Mouse (Mus musculus) monocyte, adult 5-6 weeks (primary cell): ENCODE measurements around the gene Ccdc175. TPM values are rescaled to one million over a fixed set of nuclear protein-coding genes. Genes with fewer than 3 reads are reported as not detected.

Source experiments
- ATAC-seq: fragments of 153-309, 156-312 bp; replicated peaks from 2 replicates; pipeline ENCODE4 v1.8.0; 2017; ENCODE audit warnings: mild to moderate bottlenecking; ENCODE audit not compliant: low TSS enrichment, insufficient number of reproducible peaks, severe bottlenecking, poor library complexity, low FRiP score
- total RNA-seq: library from RNA; stranded (forward); fragments of 200-1000, 200-491, 200-594 nt; gene quantifications from 3 replicates; pipeline ENCODE4 v1.2.3, GENCODE M21; 2017

Ccdc175 gene
- total RNA-seq, 1 experiment from 2014 or later, result not detected

DNA sequence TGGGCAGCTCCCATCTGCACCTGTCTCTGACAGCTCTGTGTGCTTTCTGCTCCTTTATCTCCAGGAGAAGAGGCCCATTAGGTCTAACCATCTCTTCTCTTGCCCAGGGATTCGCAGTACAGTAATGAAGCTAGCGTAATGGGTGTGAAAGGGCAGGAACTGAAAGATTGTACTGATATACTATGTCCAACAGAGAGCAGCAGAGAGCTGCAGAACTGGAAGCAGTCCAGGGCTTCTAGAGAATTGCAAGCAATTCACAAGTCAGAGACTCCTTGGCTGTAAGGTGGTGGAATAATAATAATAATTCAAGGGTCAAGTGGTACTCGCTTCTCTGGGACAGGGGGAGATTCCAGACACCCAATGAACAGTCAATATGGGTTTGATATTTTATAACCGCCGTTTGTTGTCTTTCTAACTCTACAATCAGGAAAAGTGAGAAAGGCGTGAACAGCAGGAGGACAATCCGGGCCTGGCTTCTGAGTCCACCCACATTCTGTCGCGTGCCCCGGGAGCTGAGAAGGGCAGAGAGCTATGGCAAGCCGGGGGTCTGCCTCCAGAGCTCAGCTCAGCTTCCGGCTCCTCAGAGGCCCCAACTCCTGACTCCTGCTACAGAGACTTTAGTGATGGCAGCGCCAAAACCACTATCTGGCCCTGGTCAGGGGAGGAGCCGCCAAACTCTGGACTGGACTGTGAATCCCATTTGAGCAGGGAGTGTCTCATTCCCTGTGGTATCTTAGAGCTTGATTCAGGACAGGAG is 80.1 kb downstream of the Ccdc175 start:
- ATAC-seq, result peak; percentile 67; the same call in 1 of the 2 replicates

DNA sequence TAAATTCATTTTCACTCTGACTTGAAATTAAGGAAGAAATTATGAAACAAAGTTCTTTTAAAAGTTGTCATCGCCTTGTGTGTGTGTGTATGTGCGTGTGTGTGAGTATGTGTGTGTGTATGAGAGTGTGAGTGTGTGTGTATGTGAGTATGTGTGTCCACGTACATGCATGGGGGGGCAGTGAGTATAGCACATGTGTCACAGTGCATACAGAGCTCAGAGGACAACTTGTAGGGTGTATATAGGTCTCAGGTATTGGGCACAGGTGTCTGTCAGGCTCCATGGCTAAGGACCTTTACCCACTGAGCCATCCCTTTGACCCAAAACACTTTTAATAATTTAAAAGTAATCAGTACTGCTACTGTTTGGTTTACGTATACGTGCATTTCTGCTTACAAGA is 80.8 kb downstream of the Ccdc175 start:
- no peak for ATAC-seq

DNA sequence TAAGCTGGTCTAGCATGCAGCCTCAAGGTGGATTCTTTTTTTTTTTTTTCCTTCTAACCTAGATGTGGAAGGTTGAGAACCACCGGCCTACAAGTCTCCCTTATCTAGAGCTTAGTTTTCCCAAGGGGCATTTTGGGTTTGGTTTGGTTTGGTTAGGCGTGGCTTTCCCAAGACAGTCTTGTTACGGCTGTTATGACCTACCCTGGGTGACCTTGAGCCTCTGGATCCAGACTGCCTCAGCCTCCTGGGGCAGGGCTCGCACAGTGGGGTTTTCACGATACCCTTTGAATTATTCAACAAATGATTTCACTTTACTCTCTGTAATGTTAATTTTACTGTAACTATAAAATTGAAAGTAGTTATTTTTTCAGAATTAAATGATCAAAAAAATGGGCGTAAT is 82.1 kb downstream of the Ccdc175 start:
- no peak for ATAC-seq

DNA sequence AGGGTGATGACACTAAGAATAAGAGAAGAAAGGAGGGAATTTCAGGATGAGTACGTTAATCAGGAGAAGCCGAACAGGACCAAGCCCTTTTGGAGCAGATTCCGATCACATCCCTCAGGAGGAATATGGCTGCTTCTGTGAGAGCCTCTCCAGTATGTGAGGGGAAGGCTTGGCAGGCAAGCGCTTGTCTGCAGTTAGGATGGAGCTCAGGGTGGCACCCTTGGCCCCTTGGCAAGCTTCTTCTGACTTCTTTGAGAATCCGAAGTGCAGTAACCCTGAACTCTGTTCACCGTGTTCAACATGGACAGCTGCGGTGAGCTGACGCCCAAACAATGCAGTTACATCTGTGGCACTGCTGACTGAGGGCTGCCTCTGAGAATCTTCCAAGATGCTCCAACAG is 87.9 kb downstream of the Ccdc175 start:
- no peak for ATAC-seq

DNA sequence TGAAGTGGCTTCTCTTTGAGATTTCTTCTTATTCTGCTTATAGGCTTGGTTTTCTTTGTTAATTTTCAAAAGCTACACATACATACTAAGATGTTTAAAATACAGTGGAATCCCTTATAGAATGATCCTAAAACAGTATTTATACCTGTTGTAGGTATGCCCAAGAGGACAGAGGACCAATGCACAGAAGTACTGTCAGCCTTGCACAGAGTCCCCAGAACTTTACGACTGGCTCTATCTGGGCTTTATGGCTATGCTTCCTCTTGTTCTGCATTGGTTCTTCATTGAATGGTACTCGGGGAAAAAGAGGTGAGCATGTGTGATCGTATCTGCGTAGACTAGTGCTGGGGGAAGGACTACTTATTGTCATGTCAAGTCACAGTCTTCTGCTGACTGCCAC is 95.0 kb downstream of the Ccdc175 start:
- ATAC-seq, result no peak

DNA sequence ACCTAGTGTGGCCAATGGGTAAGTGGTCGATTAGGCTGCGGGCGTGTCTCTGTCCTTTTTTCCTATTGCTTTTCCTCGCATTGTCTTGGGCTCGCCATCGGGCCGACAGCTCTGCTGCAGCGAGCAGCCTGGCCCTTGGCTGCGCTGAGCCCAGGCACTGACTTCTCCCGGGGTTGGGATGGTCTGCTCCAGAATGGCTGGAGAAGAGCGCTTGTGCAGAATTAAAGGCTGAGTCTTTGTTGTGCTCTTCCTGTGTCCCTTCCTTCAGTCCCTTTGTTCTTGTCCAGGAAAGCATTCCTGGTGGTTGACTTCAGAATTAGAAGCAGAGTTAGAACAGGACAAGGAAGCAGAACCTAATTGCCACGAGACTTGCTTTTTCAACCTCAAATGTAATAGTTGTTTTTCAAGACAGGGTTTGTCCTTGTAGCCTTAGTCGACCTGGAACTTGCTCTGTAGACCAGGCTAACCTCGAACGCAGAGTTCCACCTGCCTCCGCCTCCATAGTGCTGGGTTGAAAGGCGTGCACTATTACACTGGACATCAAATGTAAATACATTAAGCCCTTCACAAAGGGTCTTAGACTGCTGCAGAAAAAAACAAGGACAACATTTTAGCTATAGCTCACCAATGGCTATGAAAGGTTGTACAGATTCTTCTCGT is 98.5 kb downstream of the Ccdc175 start:
- ATAC-seq, result no peak; the same call in 1 of the 2 replicates

DNA sequence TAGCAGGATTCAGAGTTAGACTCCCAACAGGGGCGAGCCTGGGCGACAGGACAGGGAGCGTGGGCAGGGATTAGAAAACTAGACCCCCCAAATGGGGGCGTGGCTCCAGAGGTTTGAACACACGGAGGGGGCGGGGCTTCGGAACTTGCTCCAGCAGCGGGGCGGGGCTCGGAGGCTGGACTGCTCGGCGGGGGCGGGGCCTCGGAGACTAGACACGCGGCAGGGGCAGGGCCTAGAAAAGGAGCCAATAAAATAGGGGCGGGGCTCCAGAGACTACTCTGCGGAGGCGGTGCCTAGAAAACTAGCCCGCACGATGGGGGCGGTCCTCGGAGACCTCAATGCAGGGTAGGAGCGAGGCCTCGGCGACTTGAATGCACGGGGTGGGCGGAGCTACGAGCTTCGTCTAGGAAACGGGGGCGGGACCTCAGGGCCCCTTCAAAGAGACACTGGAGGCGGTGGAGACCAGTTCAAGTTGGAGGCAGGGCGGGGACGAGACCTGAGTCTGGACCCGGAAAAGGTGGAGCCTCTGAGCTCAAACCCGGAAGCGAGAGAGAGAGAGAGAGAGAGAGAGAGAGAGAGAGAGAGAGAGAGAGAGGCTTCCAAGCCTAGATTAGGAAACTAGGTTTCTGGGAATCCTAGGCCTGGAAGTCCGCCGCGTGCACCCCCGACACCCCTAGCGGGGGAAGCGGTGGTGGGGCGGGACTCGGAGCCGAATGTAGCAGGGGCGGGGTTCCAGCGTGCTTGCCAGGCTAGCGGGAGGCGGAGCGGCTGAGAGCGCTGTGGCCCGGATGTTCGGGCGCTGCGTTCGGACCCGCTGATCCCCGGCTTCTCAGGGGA is 99.3 kb downstream of the Ccdc175 start, which contains the start of the genes L3hypdh and Jkamp:
Gene L3hypdh, minus strand, starts transcription at position 111 of the 837 bp plus-strand sequence.
Gene Jkamp, plus strand, starts transcription at position 261 of the 837 bp plus-strand sequence.
- peak; percentile 97 for ATAC-seq

DNA sequence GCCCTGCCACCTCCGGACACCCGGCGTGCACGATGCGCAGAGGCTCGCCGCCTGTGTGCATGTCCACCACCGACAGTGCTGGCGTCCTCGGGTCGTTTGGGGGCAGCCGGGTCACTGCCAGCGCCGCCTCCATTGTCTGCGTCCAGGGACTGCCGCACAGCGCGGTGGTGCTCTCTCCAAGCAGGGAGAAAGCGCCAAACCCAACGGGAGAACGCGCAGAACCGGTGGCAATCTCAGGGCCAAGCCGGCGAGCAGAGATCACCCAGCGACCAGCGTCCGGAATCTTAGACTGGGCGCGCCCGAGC is 99.9 kb downstream of the Ccdc175 start:
- ATAC-seq, result no peak

DNA sequence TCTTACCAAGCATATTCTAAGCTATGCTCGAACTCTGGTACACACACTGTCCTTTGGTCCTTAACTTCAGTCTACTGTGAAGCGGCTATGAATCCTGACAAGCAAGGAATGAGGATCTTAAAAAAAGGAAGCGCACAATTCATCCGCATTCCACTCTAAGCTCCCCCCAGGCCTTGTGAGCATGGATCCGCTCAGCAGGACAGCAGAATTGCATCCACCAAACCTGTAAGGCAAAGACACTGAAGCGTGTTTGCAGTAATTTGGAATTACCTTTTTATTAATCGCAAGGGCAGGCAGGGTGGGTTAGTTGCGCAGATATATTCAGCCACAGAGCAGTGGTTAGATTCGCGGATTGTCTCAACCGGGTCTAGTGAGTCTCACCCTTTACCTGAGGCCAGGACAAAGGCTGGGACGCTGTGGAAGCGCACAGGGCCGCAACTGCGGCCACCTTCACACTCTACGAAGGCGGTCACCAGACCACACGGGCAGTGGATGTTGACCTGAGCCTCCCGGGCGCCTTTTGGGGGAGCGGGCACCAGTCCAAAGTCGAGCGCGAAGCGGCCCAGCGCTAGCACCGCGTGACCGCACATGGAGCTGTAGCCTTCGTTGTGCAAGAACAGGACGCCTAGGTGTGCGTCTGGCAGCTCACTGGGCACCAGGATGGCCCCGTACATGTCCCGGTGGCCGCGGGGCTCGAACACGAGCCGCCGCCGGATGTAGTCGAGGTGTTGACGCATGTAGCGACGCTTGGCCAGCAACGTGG is 100.4 kb downstream of the Ccdc175 start:
- ATAC-seq, result no peak

DNA sequence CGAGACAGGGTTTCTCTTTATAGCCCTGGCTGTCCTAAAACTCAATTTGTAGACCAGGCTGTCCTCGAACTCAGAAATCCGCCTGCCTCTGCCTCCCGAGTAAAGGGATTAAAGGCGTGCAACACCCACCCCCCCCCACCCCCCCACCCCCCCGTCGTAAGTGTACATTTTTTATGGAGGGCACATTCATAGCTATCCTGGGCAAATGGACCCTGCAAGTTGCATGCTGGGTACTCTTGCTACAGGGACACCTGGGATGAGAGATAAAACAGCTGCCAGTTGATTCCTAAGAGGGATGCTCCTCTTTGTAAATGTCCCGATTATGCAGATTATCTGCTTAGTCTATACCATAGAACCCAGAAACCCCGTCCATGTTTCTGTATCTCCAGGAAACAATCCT is 101.6 kb downstream of the Ccdc175 start:
- no peak for ATAC-seq

DNA sequence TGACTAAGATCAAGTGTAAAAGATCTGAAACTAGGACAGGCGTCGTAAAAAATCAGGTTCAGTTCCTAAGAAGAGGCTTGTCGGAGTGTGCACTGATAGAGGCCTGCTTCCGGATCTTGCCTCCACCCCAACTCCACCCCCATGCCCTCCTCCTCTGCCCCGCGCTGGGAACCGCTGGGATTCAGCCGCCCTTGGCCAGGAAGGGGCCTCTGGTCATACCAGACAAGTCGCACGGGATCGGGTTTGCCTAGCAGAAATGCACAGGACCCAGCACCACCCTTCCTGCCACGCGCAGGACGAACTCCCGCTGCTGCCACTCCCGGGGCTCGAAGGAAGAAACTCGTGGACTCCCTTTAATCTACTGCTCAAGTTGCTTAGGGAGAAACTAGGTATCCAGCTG is 102.5 kb downstream of the Ccdc175 start:
- no peak for ATAC-seq

DNA sequence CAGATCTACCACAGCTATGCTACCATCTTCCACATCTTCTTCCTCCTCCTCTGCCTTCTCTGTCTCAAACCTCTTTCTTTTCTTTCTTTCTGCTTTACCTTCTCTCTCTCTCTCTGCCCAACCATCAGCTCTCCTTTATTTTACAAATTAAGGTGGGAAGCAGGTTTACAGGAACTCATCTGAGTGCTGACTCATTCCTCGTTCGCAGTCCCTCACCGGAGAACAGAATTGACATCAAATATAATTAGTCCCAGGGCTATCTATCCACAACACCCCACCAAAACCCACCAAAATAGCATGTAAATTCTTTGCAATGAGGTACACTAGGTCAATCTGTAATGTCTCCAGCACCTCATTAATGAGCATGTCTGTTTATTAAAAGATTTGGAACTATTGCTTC is 102.9 kb downstream of the Ccdc175 start:
- no peak for ATAC-seq

DNA sequence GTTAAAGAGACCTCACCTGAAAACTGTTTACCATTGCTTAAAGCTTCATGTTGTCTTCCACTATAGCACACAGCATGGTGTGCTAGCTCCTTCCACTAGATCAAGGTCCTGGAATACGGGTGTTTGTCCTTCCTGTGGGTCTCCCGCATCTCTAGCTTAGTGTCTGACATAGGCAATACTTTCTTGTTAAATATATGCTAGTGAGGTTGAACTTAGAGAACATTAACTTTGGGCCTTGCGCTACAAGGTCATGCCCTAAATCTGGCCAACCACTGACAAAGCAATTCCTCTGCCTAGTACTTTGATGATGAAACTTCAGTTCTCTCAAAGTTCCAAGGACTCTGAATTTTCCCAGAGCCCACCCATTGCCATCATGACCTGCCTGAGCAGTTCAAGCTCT is 106.6 kb downstream of the Ccdc175 start:
- no peak for ATAC-seq

DNA sequence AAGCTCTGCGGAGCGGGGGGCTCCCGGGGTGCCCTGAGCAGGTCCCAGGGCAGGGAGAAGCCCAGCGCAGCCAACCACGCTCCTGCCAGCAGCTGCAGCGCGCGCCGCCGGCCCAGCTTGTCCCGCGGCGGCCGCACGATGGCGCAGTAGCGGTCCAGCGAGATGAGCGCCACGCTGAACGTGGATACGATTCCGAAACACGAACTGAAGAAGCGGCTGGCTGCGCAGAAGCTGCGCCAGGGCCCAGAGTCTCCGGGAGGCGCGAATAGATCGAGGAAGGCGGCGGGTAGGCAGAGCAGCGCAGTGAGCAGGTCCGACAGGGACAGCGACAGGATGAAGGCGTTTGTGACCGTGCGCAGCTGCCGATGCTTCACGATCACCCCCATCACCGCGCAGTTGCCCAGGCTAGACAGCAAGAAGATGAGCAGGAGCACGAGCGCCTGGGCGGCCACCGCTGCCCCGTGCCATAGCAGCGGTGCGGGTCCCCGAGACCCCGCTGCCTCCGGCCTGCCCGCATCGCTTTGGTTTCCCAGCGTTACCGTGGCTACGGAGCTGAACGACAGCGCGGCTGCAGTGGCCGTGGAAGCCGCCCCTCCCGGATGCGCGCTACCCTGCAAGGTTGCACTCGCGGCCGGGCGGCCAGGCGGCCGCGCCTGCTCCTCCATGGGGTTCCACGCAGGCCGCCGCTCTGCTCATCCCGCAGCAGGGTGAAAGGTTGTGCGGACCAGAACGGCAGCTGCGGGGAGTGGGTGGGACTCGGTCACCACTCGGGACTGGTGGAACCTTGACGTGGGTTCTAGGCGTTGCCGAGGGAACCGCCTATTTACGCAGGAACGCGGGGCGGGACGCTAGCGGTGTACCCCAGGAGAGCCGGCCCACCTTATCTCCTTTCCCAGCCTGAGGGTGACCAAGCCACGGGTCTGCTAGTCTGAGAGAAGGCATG is 114.2 kb downstream of the Ccdc175 start, which contains the start of gene Gpr135:
Gene Gpr135, minus strand, starts transcription at position 799 of the 943 bp plus-strand sequence.
- peak; percentile 85 for ATAC-seq

DNA sequence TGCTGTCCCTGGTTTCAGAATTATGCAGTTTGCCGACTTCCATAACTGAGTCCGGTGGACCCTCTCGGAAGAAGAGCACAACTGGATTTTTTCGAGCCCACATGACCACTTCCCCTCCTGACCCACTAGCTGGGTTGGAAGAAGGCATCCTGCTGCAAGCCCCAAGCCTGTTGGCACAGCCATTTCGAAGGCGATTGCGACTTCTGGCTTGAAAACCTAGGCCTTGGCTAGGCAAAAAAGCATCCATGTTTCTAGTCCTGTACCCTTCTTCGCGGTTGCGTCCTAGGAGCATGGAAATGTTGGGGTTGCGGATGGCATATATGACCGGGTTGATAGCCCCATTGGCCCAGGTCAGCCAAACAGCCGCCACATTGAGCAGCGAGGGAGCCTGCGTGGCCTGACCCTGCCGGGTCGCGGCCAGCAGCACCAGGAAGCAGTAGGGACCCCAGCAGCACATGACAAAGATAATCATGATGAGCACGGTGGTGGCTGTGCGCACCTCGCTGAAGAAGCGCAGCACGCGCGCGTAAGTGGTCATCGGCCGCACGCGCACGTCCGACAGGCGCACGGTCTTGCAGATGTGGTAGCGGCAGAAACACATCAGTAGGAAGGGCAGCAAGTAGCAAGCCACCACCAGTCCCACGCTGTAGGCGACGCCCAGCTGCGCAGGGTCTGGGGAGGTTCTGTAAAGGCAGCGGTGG is 115.1 kb downstream of the Ccdc175 start:
- ATAC-seq, result peak; percentile 33; the same call in 1 of the 2 replicates

DNA sequence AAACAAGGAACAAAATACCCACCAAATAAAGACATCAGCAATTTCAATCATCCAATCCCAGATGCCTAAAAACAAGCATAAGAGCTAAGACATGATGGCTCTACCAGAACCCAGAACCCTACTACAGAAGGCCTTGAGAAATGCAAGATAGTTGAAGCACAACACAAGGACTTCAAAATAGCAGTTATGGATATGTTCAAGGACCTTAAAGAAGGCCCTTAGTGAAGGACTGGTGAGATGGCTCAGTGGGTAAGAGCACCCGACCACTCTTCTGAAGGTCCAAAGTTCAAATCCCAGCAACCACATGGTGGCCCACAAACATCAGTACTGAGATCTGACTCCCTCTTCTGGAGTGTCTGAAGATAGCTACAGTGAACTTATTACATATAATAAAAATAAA is 127.0 kb downstream of the Ccdc175 start:
- no peak for ATAC-seq

DNA sequence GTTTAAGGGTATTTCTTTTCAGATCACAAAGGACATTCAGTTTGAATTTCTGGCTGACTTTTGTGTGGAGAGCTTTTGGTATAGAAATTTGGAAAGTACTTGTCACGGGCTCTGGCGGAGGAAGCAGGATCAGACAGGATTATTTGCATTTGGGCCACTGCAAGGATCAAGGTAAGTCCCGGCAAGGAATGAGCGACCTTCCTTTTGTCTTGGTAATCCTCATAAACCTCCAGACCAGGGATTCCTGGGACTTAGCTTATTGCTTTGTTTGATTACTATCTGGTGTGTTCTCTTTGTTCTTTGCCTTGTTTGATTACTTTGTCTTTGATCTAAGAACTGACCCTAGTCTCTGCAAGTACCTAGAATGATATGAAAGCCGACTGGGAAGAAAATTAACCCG is 131.0 kb downstream of the Ccdc175 start:
- no peak for ATAC-seq
